Mouse (Mus musculus) CD4-positive helper T cell, adult 2 months (primary cell): ENCODE measurements around the gene Spcs3.
A peak's percentile ranks its signal among the peaks of the same experiment; 100 is the strongest.

Experiments
- DNase-seq: peaks from one replicate; pipeline ENCODE4 v3.0.0-alpha.2; 2012; ENCODE audit warnings: low read depth, missing footprints, low spot score

The Spcs3 gene

GRCm38 (mm10) chr8:54508096-54508456 is 21.7 kb downstream of the Spcs3 start:
- DNase-seq = no peak

GRCm38 (mm10) chr8:54507428-54508095 is 22.2 kb downstream of the Spcs3 start:
- DNase-seq = peak; percentile 66

- no peak for DNase-seq
Measured at GRCm38 (mm10) chr8:54505060-54505459, 24.7 kb downstream of the Spcs3 start.

GRCm38 (mm10) chr8:54503104-54503503 is 26.7 kb downstream of the Spcs3 start:
- no peak for DNase-seq

- no peak for DNase-seq
Measured at GRCm38 (mm10) chr8:54493915-54494314, 35.9 kb downstream of the Spcs3 start.

- peak; percentile 46 for DNase-seq
Measured at GRCm38 (mm10) chr8:54493110-54493509, 36.7 kb downstream of the Spcs3 start.

GRCm38 (mm10) chr8:54491934-54492333 is 37.9 kb downstream of the Spcs3 start:
- DNase-seq = no peak

GRCm38 (mm10) chr8:54491057-54491690 is 38.6 kb downstream of the Spcs3 start:
- DNase-seq = peak; percentile 46

GRCm38 (mm10) chr8:54488437-54488836 is 41.4 kb downstream of the Spcs3 start:
- DNase-seq = no peak

- DNase-seq = no peak
Measured at GRCm38 (mm10) chr8:54486555-54487273, 43.1 kb downstream of the Spcs3 start.
